Mouse (Mus musculus): ENCODE results near the gene Larp1.

Larp1 gene

DNA sequence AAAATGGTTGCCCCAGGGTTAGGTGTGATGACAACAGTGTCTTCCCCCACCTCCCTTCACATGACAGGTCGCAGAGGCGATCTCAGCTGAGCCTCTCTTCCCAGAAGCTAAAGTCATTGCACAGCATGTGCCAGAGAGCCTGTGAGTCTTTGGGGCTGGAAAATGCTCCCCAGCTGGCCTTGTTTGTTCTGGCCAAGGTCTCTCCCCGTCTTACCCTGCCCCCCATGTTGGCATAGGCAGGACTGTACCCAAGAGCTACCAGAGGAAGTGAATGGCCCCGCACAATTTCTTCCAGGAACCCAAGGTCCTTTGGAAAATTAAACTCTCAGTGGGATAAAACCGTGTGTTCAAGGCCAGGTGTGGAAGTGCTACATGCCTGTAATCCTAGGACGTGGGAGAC, 5.1 kb upstream of the Larp1 start:
- no peak for DNase-seq

DNA sequence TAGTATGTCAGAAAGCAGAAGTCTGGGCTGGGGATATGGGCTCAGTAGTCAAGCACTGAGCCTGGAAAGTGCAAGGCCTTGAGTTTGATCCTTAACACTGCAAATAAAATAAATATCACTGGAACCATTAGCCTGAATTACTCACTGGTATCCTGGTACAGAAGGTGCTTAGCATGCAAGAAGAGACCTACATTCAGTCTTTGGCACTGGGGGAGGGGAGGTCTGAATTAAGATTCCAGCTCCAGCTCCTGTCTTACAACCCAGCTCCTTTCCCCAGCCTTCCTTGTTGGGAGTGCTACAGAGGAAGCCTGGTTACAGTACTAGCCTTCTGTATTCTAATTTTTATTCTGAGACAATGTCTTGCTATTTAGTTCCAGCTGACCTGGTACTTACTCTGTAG, 3.8 kb upstream of the Larp1 start:
- DNase-seq = no peak

DNA sequence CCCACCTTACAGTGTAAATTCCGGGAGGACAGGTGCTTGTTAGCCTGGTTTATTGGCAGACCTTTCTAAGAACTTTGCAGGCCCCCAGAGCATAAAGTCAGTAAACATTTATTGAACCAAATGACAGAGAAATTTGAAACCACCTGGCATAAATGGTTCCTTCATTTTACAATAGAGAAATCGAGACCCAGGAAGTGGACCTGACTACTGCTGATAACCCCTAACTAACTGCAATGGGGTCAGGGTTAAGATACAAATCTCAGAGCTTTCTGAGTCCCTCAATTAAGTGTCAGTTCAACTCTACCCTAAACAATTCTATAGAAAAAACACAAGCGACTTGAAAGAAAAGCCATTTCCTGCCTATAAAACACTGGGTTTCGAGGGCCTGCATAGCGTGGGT, 851 bp upstream of the Larp1 start:
- no peak for DNase-seq

DNA sequence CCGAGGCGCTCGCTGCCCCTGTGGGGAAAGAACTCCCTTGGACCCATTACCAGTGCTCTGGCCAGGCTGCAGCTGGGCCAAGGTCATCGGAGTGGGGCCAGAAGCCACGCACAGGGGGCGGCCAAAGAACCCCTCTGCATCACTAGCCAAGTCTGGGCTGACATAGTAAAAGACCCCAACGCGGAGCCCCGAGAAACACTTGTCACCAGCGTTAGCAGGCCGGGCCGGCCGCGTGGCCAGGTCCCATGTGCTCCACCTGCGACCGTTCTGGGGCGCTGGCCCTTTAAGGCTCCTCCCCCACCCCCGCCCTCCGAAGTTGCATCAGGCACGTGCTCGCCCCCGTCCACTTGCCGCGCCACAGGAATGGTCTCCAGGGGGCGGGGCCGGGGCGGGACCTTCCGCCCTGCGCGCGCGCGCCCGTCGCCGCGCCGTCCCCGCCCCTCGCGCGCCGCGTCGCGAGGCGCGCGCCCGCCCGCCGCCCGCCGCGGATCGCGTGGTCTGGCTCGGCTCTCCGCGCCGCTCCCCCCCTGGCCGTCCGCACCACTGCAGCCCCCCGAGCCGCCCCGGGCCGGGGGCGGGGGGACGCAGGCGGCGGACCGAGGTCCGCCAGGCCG, 320 bp upstream of the Larp1 start:
- DNase-seq = peak; percentile 75

DNA sequence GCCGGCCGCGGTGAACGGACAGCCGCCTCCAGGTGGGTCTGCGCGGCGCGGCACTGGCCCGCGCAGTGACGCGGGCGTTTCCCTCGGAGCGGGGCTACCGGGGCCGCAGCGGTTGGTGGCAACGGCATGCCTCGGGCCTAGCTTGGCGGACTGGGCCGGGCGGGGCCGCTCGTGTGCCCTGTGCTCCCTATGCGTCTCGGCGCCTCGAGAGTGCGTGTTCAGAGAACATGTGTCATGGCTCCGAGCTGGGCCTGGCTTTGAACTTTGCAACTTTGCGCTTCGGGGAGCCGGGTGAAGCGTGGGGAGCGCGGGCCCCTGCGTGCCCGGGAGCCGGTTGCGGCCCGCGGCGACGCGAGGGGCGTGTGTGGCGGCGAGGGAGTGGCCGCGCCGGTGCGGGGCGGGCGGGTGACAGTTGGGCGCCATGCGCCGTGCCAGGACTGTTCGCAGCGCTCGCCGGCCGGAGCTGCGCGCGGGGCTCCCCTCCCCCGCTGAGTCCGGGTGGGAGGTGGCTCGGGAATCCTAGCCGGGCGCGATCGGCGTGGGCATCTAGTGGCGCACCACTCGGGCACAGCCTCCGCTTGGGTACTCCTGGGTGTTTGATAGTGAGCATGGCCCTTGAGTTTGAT, 765 bp downstream of the Larp1 start:
- peak; percentile 51 to 66 for DNase-seq

DNA sequence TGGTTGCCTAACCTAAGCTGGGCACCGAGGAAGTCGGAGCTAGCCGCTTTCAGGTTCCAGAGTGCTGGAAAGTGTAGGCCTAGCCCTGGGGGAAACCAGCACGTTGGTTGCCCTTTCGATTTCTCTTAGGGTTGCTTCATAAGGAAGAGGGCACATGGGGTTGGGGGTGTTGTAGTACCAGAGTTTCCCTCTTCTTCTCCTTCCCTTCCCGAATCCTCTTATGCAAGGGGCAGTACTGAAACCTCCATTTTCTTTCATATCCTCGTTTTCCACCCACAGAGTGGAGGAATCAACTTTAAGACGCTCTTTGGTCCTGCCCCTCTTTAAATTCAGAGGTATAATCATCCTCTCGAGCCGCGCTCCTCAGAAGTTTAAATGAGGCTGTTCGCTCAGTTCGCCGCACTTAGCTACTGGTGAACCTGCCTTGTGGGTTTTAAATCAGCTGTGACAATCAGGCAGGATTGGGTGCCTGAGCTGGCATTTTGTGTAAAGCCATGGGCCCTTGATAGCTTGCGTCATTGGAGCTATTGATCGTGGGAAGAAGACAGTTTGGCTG, 1.4 kb downstream of the Larp1 start:
- DNase-seq = peak; percentile 16 to 41

DNA sequence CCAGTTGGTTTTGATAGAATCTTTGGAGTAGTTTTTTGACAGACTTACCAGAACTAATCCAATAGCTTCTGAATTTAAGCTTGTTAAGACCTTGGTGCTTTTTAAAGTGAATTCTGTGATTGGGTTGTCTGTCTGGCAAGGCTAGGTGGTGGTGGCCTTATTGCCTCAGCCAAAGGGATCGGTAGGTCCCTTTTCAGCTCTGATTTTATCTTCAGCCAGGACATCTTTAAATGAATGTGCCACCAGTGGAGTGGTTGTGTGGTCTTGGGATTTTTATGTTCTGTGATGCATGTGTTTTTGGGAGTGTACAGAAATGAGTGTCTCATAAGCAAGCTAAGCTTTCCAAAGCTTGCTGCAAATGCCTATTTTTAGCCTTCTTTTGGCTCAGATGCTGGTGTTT, 2.1 kb downstream of the Larp1 start:
- DNase-seq = no peak

DNA sequence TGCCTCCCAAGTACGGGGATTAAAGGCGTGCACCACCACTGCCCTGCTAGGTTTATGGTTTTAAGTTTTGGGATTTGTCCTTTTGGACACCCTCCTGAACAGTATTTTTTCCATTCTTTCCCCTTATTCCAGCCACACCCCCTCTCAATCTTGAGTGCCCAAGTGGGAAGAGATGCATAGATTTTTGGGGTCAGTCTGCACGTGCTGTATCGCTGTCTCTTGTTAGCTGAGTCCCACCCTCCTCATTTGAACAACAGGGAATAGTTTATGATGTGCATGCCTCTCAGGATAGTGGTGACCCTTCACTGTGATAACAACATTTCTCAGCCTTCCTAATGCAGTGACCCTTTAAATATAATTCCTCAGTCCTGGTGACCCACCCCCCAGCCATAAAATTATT, 2.9 kb downstream of the Larp1 start:
- DNase-seq = no peak

DNA sequence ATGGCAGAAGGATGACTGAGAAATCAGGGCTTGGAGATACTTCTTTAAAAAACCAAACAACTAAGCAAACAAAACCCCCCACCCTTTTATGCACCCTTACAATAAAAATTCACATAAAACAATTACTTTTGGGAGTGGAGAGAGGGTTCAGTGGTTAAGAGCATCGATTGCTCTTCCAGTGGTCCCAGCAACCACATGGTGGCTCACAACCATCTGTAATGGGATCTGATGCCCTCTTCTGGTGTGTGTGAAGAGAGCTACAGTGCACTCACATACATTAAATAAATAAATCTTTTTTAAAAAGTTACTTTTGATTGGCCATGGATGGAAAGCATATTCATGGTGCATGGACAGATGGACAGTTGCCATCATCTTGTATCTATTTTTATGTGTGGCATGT, 3.8 kb downstream of the Larp1 start:
- no peak for DNase-seq

DNA sequence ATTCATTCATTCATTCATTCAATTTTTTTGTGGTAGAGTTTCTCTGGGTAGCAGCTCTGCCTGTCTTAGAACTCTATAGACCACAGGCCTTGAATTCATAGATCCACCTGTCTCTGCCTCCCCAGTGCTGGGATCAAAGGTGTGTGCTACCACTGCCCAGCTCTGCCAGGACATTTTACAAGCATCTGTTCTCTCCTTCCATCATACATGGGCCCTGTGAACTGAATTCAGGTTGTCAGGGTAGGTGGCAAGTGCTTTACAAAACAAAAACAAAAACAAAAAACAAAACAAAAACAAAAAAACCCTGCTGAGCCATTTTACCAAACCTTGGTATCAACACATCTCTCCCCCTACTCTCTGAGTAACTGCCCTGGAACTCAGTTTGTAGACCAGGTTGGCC, 4.2 kb downstream of the Larp1 start:
- DNase-seq = no peak

DNA sequence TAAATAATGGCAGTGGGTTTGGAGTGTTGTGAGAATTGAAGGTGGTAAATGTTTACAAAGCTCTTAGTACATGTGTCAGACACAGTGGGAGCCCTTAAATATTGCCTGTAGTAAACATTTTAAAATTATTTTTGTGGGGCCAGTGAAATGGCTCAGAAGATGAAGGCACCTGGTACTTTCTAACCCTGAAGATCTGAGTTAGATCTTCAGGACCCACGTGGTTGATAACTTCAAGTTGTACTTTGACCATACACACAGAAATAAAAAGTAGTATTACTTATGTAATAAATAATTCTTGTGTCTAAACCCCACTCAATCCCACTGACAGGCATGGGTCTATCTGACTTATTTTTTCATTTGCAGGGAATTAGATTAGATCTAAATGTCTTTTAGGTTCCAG, 5.7 kb downstream of the Larp1 start:
- DNase-seq = no peak

DNA sequence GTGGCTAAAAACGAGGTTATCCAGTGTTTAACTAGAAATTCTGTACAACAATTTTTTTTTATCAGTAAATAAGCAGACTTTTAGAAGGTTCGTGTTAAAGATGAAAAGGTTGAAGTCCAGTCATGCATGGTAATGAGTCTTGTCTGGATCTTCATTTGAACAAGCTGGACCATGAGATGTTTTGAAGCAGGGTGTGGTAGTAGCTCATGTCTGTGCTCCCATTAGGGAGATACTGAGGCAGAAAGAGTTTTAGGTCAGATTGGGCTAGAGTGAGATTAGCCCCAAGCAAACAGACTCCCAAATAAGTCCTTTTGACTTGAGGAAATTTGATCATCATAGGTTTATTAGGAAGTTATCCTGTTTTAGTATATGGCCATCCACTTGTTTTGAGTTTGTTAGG, 6.5 kb downstream of the Larp1 start:
- no peak for DNase-seq

DNA sequence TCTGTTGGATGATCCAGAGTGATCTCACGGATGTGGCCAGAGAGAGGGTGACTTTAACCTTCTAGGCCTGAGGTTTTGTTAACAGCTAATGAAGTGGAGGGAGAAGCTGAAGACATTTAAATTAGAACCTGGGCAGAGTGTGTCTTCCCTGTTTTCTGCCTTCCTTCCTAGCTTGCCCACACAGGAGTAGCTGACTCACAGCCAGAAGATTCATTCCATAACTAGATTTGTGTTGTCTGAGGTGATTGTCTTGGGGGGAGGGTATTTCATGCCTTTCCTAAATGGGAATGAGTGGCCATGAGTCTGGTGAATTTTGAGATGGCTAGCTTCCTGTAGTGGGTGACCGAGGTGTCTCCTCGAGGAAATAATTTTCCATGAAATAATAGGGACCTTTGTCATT, 7.5 kb downstream of the Larp1 start:
- DNase-seq = no peak

DNA sequence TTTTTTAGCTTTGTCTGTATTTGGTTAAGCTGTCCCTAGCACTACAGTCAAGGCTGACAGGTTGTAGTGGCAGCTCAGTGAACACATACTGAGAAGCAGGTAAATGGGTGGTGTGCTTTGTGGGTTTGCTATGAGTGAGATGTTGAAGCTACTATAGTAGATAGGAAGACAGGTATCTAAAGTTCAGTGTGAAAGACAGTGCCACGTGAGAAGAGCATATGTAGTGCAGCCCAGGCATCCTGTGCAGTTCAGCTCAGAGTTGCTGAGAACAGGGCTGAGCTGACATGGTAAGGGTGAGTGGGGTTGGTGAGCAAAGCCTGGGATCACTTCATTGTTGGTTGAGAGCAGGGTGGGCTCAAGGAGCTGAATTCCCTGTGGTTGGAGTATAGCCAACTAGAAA, 8.6 kb downstream of the Larp1 start:
- no peak for DNase-seq

DNA sequence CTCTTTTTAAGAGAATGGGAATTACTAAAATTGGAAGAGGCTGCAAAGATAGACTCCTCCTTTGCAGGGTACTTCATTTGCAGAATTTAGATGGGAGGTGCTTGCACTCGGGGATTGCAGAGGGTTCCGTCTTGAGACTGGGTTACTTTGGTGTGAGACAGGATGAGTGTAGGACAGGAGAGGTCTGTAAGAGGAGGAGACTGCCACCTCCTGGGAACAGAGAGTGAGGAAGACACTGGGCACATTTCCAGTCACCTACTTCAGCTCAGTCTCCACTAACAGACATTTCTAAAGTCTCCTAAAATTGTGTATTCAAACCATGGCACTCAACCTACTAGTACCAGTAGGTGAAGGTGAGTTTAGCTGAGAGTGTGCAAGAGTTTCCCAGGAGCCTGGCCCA, 9.4 kb downstream of the Larp1 start:
- DNase-seq = no peak

DNA sequence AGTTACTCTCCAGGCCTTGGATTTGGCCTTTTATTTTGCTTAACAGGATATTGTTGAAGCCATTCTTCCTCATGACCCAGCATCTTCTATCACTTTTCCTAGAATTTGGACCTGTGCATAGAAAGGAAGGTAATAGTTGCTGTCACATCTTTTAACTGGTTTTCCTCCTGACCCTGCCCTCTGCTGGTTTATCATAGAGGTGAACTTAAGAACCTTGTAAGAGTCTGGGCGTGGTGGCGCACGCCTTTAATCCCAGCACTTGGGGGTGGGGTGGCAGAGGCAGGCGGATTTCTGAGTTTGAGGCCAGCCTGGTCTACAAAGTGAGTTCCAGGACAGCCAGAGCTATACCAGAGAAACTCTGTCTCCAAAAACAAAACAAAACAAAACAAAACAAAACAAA, 9.8 kb downstream of the Larp1 start:
- no peak for DNase-seq

DNA sequence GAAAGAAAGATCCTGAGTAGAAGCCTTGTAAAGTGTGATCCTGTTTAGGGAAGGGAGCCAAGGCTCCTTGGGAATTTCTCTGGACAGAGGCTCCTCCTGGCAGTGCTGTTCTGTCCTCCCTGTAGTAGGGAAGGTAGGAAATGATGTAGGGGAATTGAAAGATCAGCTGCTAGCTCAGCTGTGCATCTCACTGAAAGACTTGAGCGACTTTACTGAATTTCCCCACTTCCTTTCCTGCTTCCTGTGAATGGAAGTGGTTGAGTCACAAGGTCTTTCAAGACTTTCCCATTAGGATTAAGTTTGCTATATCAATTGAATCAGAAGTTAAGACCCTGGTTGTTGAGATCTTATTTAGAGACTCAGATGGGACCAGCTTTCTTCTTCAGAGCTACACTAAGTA, 12.2 kb downstream of the Larp1 start:
- no peak for DNase-seq

DNA sequence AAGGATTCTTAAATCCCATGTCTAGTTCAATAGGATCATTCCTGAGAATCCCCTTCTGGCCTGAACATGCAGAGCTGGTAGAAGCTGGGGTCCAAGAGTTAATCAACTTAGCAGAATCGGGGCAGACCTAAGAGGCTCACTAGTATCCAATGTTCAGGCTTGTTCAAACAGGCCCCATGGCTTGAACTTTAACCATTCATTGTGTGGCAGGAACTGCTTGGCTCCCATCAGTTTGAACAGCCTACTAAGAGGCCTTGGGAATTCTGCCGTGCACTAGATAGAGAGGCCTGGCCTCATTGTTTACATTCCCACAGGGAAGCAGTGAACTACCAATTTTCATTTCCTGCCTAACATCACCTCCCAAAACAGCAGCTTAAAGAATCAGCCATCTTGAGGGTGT, 12.8 kb downstream of the Larp1 start:
- no peak for DNase-seq

DNA sequence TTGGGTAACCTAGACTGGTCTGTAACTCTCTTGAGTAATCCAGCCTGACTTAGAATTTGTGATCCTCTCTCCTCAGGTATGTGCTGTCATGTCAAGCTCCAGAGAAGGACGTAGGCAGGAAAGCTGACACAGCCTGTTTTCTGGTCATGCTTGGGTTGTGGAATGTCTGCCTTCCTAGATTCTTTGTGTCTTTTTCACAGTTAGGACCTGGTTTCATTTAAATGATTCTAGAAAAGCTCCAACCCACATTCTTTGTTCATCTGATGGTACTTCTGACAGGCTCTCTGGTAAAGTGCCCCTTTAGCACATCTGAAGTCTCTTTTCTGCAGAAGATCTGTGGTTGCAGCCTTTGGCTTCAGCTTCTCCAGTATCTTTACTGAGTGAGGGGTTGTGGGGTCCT, 15.4 kb downstream of the Larp1 start:
- no peak for DNase-seq

DNA sequence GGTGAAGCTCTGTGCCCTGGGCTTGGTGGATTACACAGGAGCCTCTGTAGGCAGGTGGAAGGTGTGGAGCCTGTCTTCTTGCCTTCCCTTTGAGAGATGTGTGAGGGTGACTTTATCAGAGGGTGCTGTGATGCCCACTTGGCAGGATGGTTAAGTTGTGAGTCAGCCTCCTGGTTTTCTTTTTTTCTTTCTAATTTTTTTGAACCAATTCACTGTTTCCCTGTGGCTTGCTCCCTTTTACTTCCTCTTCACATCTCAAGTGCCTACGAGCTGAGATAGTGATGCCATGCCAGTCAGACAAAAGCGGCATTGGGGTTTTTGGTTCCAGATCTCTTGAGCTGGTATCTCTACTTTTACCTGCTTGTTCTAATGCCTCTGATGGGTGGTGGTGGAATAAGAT, 15.8 kb downstream of the Larp1 start:
- no peak for DNase-seq

DNA sequence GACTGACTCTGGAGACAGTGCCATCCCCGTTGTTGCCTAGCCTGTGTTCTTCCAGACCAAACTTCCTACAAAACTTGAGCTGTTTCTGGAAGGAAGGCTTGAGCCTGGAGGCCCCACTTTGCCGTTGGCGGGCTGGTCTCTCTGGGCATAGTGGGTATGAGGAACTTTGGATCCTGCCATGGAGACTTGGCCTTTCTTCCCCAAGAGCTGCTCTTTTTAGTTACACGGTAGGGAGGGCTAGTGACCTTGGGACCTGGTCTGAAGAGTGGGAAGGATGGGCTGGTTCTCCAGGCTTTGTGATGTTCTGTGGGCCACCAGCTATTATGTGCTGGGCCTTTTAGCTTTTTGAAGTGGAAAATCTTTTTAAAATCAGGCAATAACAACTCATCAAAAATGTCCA, 17.0 kb downstream of the Larp1 start:
- no peak for DNase-seq

DNA sequence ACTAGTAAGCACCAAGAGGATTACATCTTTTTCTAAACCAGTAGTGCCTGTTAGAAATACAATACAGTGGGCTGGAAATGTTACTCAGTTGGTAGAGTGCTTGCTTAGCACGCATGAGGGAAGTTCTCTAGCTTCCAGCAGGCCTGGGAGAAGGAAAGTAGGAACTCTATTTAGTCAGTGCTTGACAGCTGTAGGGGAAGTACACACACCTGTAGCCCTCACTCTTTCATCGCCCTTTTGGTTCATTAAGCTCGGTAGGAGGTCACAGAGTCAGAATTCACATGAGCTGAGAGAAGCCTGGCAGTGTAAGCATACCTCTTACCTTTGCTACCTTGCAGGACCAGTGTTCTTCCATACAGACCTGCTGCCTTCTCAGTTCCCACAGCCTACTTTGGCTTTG, 17.5 kb downstream of the Larp1 start:
- DNase-seq = no peak

DNA sequence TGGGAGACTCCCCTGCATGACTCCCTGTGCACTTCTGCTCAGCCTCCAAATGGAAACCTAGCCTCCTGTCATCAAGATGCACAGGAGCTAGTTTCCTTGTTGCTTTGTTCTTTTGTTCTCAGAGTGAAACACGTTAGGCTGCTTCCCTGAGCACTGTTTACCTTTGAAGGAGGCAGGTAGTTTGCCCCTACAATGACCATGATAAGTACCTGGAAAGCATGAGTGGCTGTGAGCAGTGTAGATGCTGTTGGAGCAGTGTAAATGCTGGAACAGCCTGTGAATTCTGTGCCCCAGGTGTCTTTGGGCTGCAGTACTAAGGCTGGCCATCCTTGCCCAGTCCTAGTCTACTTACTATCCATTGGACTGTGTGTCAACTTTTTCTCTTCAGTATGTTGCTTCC, 18.0 kb downstream of the Larp1 start:
- DNase-seq = no peak

DNA sequence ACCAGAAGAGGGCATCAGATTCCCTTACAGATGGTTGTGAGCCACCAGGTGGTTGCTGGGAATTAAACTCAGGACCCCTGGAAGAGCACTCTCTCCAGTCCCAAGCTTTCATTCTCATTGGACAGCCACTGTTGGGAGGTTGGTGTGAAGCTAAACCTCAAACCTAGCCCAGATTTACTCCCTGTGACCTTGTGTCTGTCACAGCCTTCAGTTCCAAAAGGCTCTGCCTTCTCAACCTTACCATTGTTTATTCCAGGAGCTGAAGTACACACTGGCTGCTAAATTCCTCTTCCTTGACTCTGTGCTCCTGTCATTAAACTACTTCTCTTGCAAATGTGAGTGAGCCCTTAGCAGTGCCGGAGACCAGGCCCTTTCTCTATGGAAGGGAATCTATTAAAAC, 20.1 kb downstream of the Larp1 start:
- no peak for DNase-seq

DNA sequence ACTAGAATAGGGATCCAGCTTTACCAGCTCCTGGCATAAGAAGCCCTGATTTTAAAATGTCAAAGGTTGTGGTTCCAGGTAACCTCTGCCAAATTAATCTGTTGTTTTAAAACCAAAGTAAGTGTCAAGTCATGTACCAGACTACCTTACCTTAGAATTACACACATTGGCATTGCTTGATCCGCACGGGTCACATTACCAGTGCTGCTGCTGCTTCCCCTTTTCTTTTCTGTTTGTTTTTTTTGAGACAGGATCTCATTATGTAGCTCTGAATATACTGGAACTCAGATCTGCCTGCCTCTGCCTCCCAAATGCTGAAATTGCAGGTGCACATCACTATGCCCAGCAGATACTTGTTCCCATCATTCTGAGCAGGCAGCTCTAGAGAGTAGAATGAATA, 21.0 kb downstream of the Larp1 start:
- DNase-seq = no peak

Data from spleen, adult 18-20 months (tissue).